Mouse (Mus musculus) embryonic facial prominence, embryonic 13.5 days (tissue): Measurements from ENCODE around the gene Megf11. TPM values are rescaled to one million over a fixed set of nuclear protein-coding genes. Genes with fewer than 3 reads are reported as not detected.

Experiments used
- ATAC-seq: fragments of 200-750 bp; cut with Nextera tagmentation; 2 replicates; pipeline ENCODE4 v1.8.0; 2017; ENCODE audit warnings: low read depth; ENCODE audit not compliant: insufficient number of reproducible peaks, insufficient read depth, low FRiP score, low TSS enrichment
- H3K27ac ChIP-seq: fragments of 300-500 bp; sonication (generic); 2 replicates; pipeline ENCODE4 v1.5.1; 2015; ENCODE audit warnings: moderate library complexity, mild to moderate bottlenecking, inconsistent platforms
- H3K27me3 ChIP-seq: fragments of 300-500 bp; sonication (generic); 2 replicates; pipeline ENCODE4 v1.6.1; 2015; ENCODE audit warnings: mild to moderate bottlenecking, inconsistent platforms
- H3K36me3 ChIP-seq: fragments of 300-500 bp; sonication (generic); 2 replicates; pipeline ENCODE4 v1.6.1; 2015; ENCODE audit warnings: mild to moderate bottlenecking, inconsistent platforms
- H3K4me1 ChIP-seq: fragments of 300-500 bp; sonication (generic); 2 replicates; pipeline ENCODE4 v1.6.1; 2015; ENCODE audit warnings: inconsistent platforms
- H3K4me2 ChIP-seq: fragments of 300-500 bp; sonication (generic); 2 replicates; pipeline ENCODE4 v1.6.1; 2015; ENCODE audit warnings: moderate library complexity, mild to moderate bottlenecking, inconsistent platforms
- H3K4me3 ChIP-seq: fragments of 300-500 bp; sonication (generic); 2 replicates; pipeline ENCODE4 v1.5.1; 2015; ENCODE audit warnings: mild to moderate bottlenecking, inconsistent platforms
- H3K9ac ChIP-seq: fragments of 300-500 bp; sonication (generic); 2 replicates; pipeline ENCODE4 v1.6.1; 2015; ENCODE audit warnings: mild to moderate bottlenecking, inconsistent platforms
- H3K9me3 ChIP-seq: fragments of 300-500 bp; sonication (generic); 2 replicates; pipeline ENCODE4 v1.6.1; 2016; ENCODE audit warnings: inconsistent platforms
- WGBS: fragments of 180-500 bp; shearing (Covaris S2); methylation state at CpG from one replicate; pipeline ENCODE4 v1.1.7; 2015; ENCODE audit warnings: mixed read lengths; 5-methylcytosine and 5-hydroxymethylcytosine counted together
- polyA plus RNA-seq: library from polyadenylated mRNA; unstranded; fragments of >200 nt; fragmentation: Nextera tagmentation; extraction: Ambion mirVana; gene quantifications from 2 replicates; pipeline ENCODE4 v1.2.1, GENCODE M21; 2015

Megf11 gene
- polyA plus RNA-seq, 1 experiment from 2014 or later = 2.0 TPM

- ATAC-seq = no peak
- H3K9me3 ChIP-seq = no peaks in the 10 kb centered on the region
- H3K27me3 ChIP-seq = peaks cover 3% of the 10 kb centered on the region; the same call in 1 of the 2 replicates
- WGBS = 9% methylated on average over 1 of the region's 1 CpGs
- no peak overlapping the region for H3K4me2 ChIP-seq
- no peak overlapping the region for H3K9ac ChIP-seq
- H3K27ac ChIP-seq = no peak overlapping the region
- H3K4me3 ChIP-seq = no peak overlapping the region
- H3K4me1 ChIP-seq = peaks cover 4% of the 10 kb centered on the region; the same call in 1 of the 2 replicates
- H3K36me3 ChIP-seq = no peaks in the 10 kb centered on the region
Measured at GRCm38 (mm10) chr9:64397108-64397507, 11.7 kb downstream of the Megf11 start.

GRCm38 (mm10) chr9:64399121-64399520 is 13.7 kb downstream of the Megf11 start:
- Histone ChIP-seq H3K36me3 (no peaks in the 10 kb centered on the region), H3K27ac (no peak overlapping the region), H3K9ac (no peak overlapping the region), H3K9me3 (no peaks in the 10 kb centered on the region), H3K27me3 (peaks cover 3% of the 10 kb centered on the region; the same call in 1 of the 2 replicates), H3K4me2 (no peak overlapping the region), H3K4me1 (peaks cover 4% of the 10 kb centered on the region; the same call in 1 of the 2 replicates), H3K4me3 (no peak overlapping the region)
- WGBS = 74% methylated on average over 8 of the region's 8 CpGs
- ATAC-seq = no peak

- no peak for ATAC-seq
Measured at GRCm38 (mm10) chr9:64402141-64402540, 16.7 kb downstream of the Megf11 start.

GRCm38 (mm10) chr9:64406841-64407240 is 21.4 kb downstream of the Megf11 start:
- Histone ChIP-seq H3K27me3 (no peaks in the 10 kb centered on the region), H3K4me1 (no peaks in the 10 kb centered on the region), H3K4me3 (no peak overlapping the region), H3K9me3 (no peaks in the 10 kb centered on the region), H3K9ac (no peak overlapping the region), H3K36me3 (no peaks in the 10 kb centered on the region), H3K4me2 (no peak overlapping the region), H3K27ac (no peak overlapping the region)
- WGBS = 80% methylated on average over 2 of the region's 2 CpGs
- no peak for ATAC-seq

More at GRCm38 (mm10) chr9:64402141-64402540, 16.7 kb downstream of the Megf11 start:
- H3K27ac ChIP-seq = no peak overlapping the region
- H3K36me3 ChIP-seq = no peaks in the 10 kb centered on the region
- no peaks in the 10 kb centered on the region for H3K4me1 ChIP-seq
- WGBS = 50% methylated on average over 8 of the region's 8 CpGs
- H3K9ac ChIP-seq = no peak overlapping the region
- peaks cover 3% of the 10 kb centered on the region; the same call in 1 of the 2 replicates for H3K27me3 ChIP-seq
- no peak overlapping the region for H3K4me3 ChIP-seq
- no peak overlapping the region for H3K4me2 ChIP-seq
- H3K9me3 ChIP-seq = no peaks in the 10 kb centered on the region

GRCm38 (mm10) chr9:64407390-64407970 is 22.1 kb downstream of the Megf11 start:
- 78% methylated on average over 7 of the region's 7 CpGs for WGBS
- Histone ChIP-seq H3K4me3 (no peak overlapping the region), H3K27ac (no peak overlapping the region), H3K4me2 (no peak overlapping the region), H3K4me1 (no peaks in the 10 kb centered on the region), H3K9me3 (no peaks in the 10 kb centered on the region), H3K9ac (no peak overlapping the region), H3K36me3 (no peaks in the 10 kb centered on the region), H3K27me3 (no peaks in the 10 kb centered on the region)
- ATAC-seq = no peak

- Histone ChIP-seq H3K27ac (no peak overlapping the region), H3K4me2 (no peak overlapping the region), H3K9ac (no peak overlapping the region), H3K36me3 (no peaks in the 10 kb centered on the region), H3K9me3 (no peaks in the 10 kb centered on the region), H3K4me1 (no peaks in the 10 kb centered on the region), H3K27me3 (no peaks in the 10 kb centered on the region), H3K4me3 (no peak overlapping the region)
- ATAC-seq = no peak
- WGBS = 80% methylated on average over 8 of the region's 8 CpGs
Measured at GRCm38 (mm10) chr9:64408821-64409220, 23.4 kb downstream of the Megf11 start.

- no peak overlapping the region for H3K9ac ChIP-seq
- 88% methylated on average over 3 of the region's 3 CpGs for WGBS
Measured at GRCm38 (mm10) chr9:64420471-64420870, 35.0 kb downstream of the Megf11 start.

GRCm38 (mm10) chr9:64421986-64422616 is 36.7 kb downstream of the Megf11 start:
- Histone ChIP-seq H3K27me3 (no peaks in the 10 kb centered on the region), H3K27ac (no peak overlapping the region), H3K9ac (no peak overlapping the region), H3K4me3 (no peak overlapping the region), H3K36me3 (no peaks in the 10 kb centered on the region), H3K4me1 (no peaks in the 10 kb centered on the region), H3K4me2 (no peak overlapping the region), H3K9me3 (no peaks in the 10 kb centered on the region)
- WGBS = 75% methylated on average over 8 of the region's 8 CpGs
- no peak for ATAC-seq

More at GRCm38 (mm10) chr9:64420471-64420870, 35.0 kb downstream of the Megf11 start:
- no peaks in the 10 kb centered on the region for H3K9me3 ChIP-seq
- no peak for ATAC-seq
- H3K27me3 ChIP-seq = no peaks in the 10 kb centered on the region
- no peaks in the 10 kb centered on the region for H3K4me1 ChIP-seq
- H3K4me3 ChIP-seq = no peak overlapping the region
- H3K4me2 ChIP-seq = no peak overlapping the region
- no peaks in the 10 kb centered on the region for H3K36me3 ChIP-seq
- H3K27ac ChIP-seq = no peak overlapping the region

GRCm38 (mm10) chr9:64423912-64424311 is 38.5 kb downstream of the Megf11 start:
- Histone ChIP-seq H3K36me3 (no peaks in the 10 kb centered on the region), H3K4me1 (no peaks in the 10 kb centered on the region), H3K27ac (no peak overlapping the region), H3K4me3 (no peak overlapping the region), H3K9ac (no peak overlapping the region), H3K9me3 (no peaks in the 10 kb centered on the region), H3K27me3 (no peaks in the 10 kb centered on the region), H3K4me2 (no peak overlapping the region)
- no peak for ATAC-seq
- 74% methylated on average over 1 of the region's 1 CpGs for WGBS

- Histone ChIP-seq H3K27ac (no peak overlapping the region), H3K9me3 (no peaks in the 10 kb centered on the region), H3K4me2 (no peak overlapping the region), H3K36me3 (no peaks in the 10 kb centered on the region), H3K9ac (no peak overlapping the region), H3K4me3 (no peak overlapping the region), H3K27me3 (no peaks in the 10 kb centered on the region), H3K4me1 (no peaks in the 10 kb centered on the region)
- WGBS = 69% methylated on average over 2 of the region's 2 CpGs
- ATAC-seq = no peak
Measured at GRCm38 (mm10) chr9:64436121-64436520, 50.7 kb downstream of the Megf11 start.

GRCm38 (mm10) chr9:64440101-64440500 is 54.7 kb downstream of the Megf11 start:
- Histone ChIP-seq H3K27me3 (no peaks in the 10 kb centered on the region), H3K27ac (no peak overlapping the region), H3K4me3 (no peak overlapping the region), H3K36me3 (no peaks in the 10 kb centered on the region), H3K4me2 (no peak overlapping the region), H3K4me1 (no peaks in the 10 kb centered on the region), H3K9ac (no peak overlapping the region), H3K9me3 (no peaks in the 10 kb centered on the region)
- no peak for ATAC-seq
- 79% methylated on average over 7 of the region's 7 CpGs for WGBS

- H3K27ac ChIP-seq = no peak overlapping the region
- no peak overlapping the region for H3K4me2 ChIP-seq
- H3K9ac ChIP-seq = no peak overlapping the region
- H3K4me3 ChIP-seq = no peak overlapping the region
- H3K36me3 ChIP-seq = no peaks in the 10 kb centered on the region
- WGBS = 97% methylated on average over 1 of the region's 1 CpGs
- no peaks in the 10 kb centered on the region for H3K9me3 ChIP-seq
- peaks cover 15% of the 10 kb centered on the region for H3K4me1 ChIP-seq
- H3K27me3 ChIP-seq = 0 out of 2 replicates have a peak, but pooled peaks cover 3% of the 10 kb centered on the region
- no peak for ATAC-seq
Measured at GRCm38 (mm10) chr9:64445981-64446380, 60.6 kb downstream of the Megf11 start.
